Mouse (Mus musculus) neural tube, embryonic 13.5 days (tissue): ENCODE results near the gene Phlpp2. TPM values are rescaled to one million over a fixed set of nuclear protein-coding genes. Genes with fewer than 3 reads are reported as not detected.

Source experiments
- ATAC-seq: fragments of 200-750 bp; cut with Nextera tagmentation; 2 replicates; pipeline ENCODE4 v1.8.0; 2017; ENCODE audit warnings: low read depth, mild to moderate bottlenecking, moderate TSS enrichment, moderate library complexity
- H3K27ac ChIP-seq: fragments of 300-500 bp; sonication (generic); replicated peaks from 2 replicates; pipeline ENCODE4 v1.5.1; 2015; ENCODE audit warnings: moderate library complexity, mild to moderate bottlenecking, inconsistent platforms
- H3K27me3 ChIP-seq: fragments of 300-500 bp; sonication (generic); 2 replicates; pipeline ENCODE4 v1.6.1; 2015; ENCODE audit warnings: mild to moderate bottlenecking, inconsistent platforms
- H3K36me3 ChIP-seq: fragments of 300-500 bp; sonication (generic); 2 replicates; pipeline ENCODE4 v1.6.1; 2015; ENCODE audit warnings: mild to moderate bottlenecking, inconsistent platforms
- H3K4me1 ChIP-seq: fragments of 300-500 bp; sonication (generic); replicated peaks from 2 replicates; pipeline ENCODE4 v1.6.1; 2015; ENCODE audit warnings: inconsistent platforms
- H3K4me2 ChIP-seq: fragments of 300-500 bp; sonication (generic); 2 replicates; pipeline ENCODE4 v1.6.1; 2015; ENCODE audit warnings: inconsistent platforms, mild to moderate bottlenecking, moderate library complexity
- H3K4me3 ChIP-seq: fragments of 300-500 bp; sonication (generic); 2 replicates; pipeline ENCODE4 v1.5.1; 2015; ENCODE audit warnings: mild to moderate bottlenecking, inconsistent platforms
- H3K9ac ChIP-seq: fragments of 300-500 bp; sonication (generic); 2 replicates; pipeline ENCODE4 v1.6.1; 2015; ENCODE audit warnings: moderate library complexity, mild to moderate bottlenecking, inconsistent platforms
- H3K9me3 ChIP-seq: fragments of 300-500 bp; sonication (generic); 2 replicates; pipeline ENCODE4 v1.6.1; 2016; ENCODE audit warnings: inconsistent platforms
- WGBS: fragments of 180-500 bp; shearing (Covaris S2); methylation state at CpG from one replicate; pipeline ENCODE4 v1.1.7; 2015; 5-methylcytosine and 5-hydroxymethylcytosine counted together
- polyA plus RNA-seq: library from polyadenylated mRNA; unstranded; fragments of >200 nt; fragmentation: Nextera tagmentation; extraction: Ambion mirVana; gene quantifications from 2 replicates; pipeline ENCODE4 v1.2.1, GENCODE M21; 2015

Gene Phlpp2
- polyA plus RNA-seq, 1 experiment from 2014 or later, result 3.8 TPM

DNA sequence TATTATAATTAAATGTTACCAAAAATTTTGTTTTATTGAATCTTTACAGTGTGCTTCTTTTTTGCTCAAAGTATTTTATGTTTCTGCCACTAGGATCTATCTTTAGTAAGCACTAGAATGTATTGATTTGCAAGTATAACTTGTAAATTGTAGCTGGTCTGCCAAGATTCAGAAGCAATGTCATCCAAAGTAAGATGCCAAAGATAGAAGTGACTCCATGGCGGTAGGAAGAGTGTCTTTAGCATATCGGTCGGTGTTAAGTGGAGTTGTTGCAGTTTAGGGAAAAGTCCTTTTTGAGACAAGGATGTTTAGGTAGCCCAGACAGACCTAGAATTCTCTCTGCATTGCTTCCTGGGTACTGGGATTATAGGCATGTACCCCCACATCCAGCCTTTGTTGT, 38.6 kb downstream of the Phlpp2 start:
- Histone ChIP-seq H3K4me3 (no peak overlapping the region), H3K27ac (no peak overlapping the region), H3K27me3 (no peaks in the 10 kb centered on the region), H3K9ac (no peak overlapping the region), H3K4me2 (no peak overlapping the region), H3K36me3 (peaks cover 53% of the 10 kb centered on the region), H3K9me3 (no peaks in the 10 kb centered on the region), H3K4me1 (no peaks in the 10 kb centered on the region)
- no peak for ATAC-seq
- WGBS, result 96% methylated on average over 3 of the region's 3 CpGs

GRCm38 (mm10) chr8:109907376-109907775, 39.0 kb downstream of the Phlpp2 start:
- Histone ChIP-seq H3K36me3 (peaks cover 58% of the 10 kb centered on the region), H3K9me3 (no peaks in the 10 kb centered on the region), H3K27me3 (no peaks in the 10 kb centered on the region), H3K4me1 (no peaks in the 10 kb centered on the region), H3K4me3 (no peak overlapping the region), H3K9ac (no peak overlapping the region), H3K4me2 (no peak overlapping the region), H3K27ac (no peak overlapping the region)
- no peak for ATAC-seq
- 91% methylated on average over 4 of the region's 4 CpGs for WGBS

DNA sequence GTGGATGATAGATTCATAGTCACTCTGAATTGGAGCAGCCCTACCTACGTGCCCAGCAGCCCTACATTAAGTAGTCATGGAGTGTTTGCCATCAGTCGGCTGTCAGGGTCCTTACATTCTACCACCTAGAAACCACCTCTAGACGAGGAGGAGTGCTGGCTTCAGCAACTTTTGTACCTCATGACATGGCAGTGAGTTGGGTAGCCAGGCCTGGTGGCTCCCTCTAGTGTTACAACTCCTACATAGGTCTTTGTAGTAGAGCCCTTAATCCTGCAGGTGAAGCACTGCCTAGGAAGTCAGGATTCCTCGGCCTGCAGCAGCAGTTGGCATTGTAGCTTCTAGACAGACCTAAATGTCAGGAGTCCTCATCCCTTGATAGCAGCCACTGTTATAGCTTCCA, 48.9 kb downstream of the Phlpp2 start:
- WGBS, result 55% methylated on average over 4 of the region's 4 CpGs
- Histone ChIP-seq H3K4me3 (no peak overlapping the region), H3K27ac (no peak overlapping the region), H3K4me2 (no peak overlapping the region), H3K9ac (no peak overlapping the region), H3K4me1 (no peaks in the 10 kb centered on the region), H3K27me3 (no peaks in the 10 kb centered on the region), H3K36me3 (peaks cover 56% of the 10 kb centered on the region), H3K9me3 (no peaks in the 10 kb centered on the region)
- ATAC-seq, result no peak

DNA sequence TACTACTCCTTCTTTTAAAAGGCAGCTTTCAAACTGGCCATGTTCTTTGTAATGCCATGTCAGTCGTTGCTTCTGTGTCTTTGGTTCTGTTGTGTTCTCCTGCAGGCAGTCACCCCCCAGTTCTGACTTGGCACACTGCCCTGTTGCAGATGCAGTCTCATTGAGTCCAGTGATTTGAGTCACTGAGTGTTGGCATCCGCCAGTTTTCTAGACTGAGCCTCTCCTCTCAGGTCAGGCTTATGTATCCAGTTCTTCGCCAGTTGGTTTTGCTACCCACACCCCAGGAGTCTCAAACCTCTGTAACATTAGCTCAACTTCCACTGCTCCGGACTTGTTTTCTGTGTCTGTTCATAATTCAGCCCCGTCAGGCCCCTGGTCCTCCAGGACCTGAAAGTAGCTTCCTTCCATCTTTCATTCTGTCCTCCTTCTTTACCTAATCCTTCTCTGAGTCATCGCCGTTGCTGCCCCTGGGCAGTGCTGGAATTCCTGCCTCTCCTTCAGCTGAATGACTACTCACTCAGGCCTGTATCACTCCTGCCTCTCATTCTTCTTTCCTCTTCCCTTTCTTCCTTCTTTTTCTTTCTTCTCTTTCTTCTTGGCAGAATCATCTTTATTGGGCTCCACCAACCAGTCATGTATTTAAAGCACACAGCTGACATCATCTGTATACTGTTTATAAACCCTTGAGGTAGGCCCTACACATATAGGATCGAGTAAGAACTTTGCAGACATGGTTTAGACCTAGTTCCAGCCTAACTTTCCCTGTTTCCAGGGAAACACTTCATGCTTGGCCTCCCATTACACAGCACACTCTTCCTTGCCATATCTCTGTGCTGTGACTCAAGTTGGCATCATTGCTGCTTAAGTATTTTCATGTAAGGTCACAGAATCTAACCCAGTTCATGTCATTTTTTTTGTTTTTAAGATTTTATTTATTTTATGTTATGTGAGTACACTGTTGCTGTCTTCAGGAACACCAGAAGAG, 52.4 kb downstream of the Phlpp2 start:
- Histone ChIP-seq H3K4me3 (no peak overlapping the region), H3K4me1 (no peaks in the 10 kb centered on the region), H3K27me3 (no peaks in the 10 kb centered on the region), H3K4me2 (no peak overlapping the region), H3K9ac (no peak overlapping the region), H3K36me3 (peaks cover 46% of the 10 kb centered on the region), H3K9me3 (no peaks in the 10 kb centered on the region), H3K27ac (no peak overlapping the region)
- 87% methylated on average over 8 of the region's 8 CpGs for WGBS
- ATAC-seq, result no peak

GRCm38 (mm10) chr8:109941606-109942360, 73.4 kb downstream of the Phlpp2 start:
- Histone ChIP-seq H3K9ac (no peak overlapping the region), H3K36me3 (peaks cover 45% of the 10 kb centered on the region), H3K27ac (no peak overlapping the region), H3K4me1 (peaks cover 21% of the 10 kb centered on the region), H3K27me3 (no peaks in the 10 kb centered on the region), H3K4me3 (no peak overlapping the region), H3K4me2 (no peak overlapping the region), H3K9me3 (no peaks in the 10 kb centered on the region)
- ATAC-seq, result no peak
- 77% methylated on average over 2 of the region's 2 CpGs for WGBS

- Histone ChIP-seq H3K4me1 (peaks cover 33% of the 10 kb centered on the region), H3K27me3 (0 out of 2 replicates have a peak, but pooled peaks cover 8% of the 10 kb centered on the region), H3K4me2 (no peak overlapping the region), H3K36me3 (peaks cover 19% of the 10 kb centered on the region), H3K9ac (no peak overlapping the region), H3K4me3 (no peak overlapping the region), H3K27ac (no peak overlapping the region), H3K9me3 (no peaks in the 10 kb centered on the region)
- WGBS, result 29% methylated on average over 9 of the region's 9 CpGs
- no peak for ATAC-seq
Observed at GRCm38 (mm10) chr8:109945153-109945632, 76.9 kb downstream of the Phlpp2 start.

GRCm38 (mm10) chr8:109945694-109946093, 77.4 kb downstream of the Phlpp2 start:
- H3K4me2 ChIP-seq, result no peak overlapping the region
- WGBS, result 75% methylated on average over 7 of the region's 7 CpGs
- ATAC-seq, result no peak

DNA sequence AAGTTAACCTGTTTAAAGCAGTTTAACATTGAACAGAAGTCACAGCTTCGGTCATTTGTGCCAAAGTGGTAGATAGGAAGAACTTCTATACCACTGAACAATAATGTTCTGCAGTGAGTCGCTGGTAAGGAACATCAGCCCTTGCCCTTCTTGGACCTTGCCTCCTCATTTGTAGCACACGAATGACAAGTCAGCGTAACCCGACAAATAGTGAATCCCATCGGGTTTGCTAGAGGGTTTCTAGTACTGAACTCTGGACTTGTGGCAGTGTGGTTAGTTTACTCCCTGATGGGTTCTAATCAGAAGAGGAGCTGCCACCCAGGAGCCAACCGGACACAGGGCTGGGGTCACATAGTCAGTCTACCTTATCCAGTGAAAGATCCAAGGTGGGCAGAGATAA, 77.9 kb downstream of the Phlpp2 start:
- H3K9me3 ChIP-seq, result no peaks in the 10 kb centered on the region
- H3K4me1 ChIP-seq, result peaks cover 34% of the 10 kb centered on the region
- H3K27me3 ChIP-seq, result 0 out of 2 replicates have a peak, but pooled peaks cover 11% of the 10 kb centered on the region
- no peak overlapping the region for H3K4me3 ChIP-seq
- 91% methylated on average over 7 of the region's 7 CpGs for WGBS
- ATAC-seq, result no peak
- H3K27ac ChIP-seq, result no peak overlapping the region
- no peak overlapping the region for H3K4me2 ChIP-seq
- H3K36me3 ChIP-seq, result peaks cover 8% of the 10 kb centered on the region
- no peak overlapping the region for H3K9ac ChIP-seq

More at GRCm38 (mm10) chr8:109945694-109946093, 77.4 kb downstream of the Phlpp2 start:
- Histone ChIP-seq H3K4me3 (no peak overlapping the region), H3K9me3 (no peaks in the 10 kb centered on the region), H3K9ac (no peak overlapping the region), H3K27me3 (0 out of 2 replicates have a peak, but pooled peaks cover 11% of the 10 kb centered on the region), H3K27ac (no peak overlapping the region), H3K4me1 (peaks cover 33% of the 10 kb centered on the region), H3K36me3 (peaks cover 14% of the 10 kb centered on the region)

DNA sequence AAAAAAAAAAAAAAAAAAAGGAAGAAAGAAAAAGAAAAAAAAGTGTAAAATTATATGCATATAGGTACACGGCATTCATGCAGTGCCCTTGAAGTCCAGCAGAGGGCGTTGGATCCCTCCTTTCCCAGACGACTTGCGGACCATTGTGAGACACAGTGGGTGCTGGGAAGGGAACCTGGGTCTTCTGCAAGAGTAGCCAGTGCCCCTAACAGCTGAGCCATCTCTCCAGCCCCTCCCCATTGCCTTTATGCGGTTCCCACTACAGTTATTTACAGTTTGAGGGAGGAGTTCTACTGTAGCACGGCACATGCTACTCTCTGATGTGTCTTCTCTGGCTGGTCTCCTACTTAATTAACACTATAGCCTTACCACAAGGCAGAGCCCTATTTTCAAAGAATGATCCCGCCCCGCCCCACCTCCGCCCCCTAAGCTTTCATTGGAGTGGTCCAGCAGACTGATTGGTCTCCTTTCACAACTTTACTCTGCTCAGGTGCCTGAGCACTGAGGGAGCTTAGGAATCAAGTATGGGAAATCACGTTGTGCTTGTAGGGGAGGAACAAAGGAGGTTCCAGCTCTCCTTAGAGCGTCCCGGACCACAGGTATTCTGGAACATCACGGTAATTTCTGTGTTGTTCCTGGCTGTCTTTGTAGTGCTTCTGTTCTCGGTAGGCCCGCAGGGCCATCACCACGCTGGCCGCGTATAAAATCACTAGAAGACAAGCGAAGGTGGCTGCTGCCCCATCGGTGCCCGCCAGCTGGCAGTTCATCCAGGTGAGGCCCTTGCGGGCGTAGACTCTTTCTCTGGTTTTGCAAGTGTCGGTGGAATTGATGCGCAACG, 79.3 kb downstream of the Phlpp2 start:
- Histone ChIP-seq H3K27ac (peak overlapping the region; percentile 43), H3K9me3 (no peaks in the 10 kb centered on the region), H3K4me1 (peaks cover 30% of the 10 kb centered on the region), H3K4me3 (peak overlapping the region; percentile 38), H3K36me3 (peaks cover 2% of the 10 kb centered on the region; the same call in 1 of the 2 replicates), H3K4me2 (peak overlapping the region; percentile 58), H3K9ac (peak overlapping the region; percentile 72), H3K27me3 (0 out of 2 replicates have a peak, but pooled peaks cover 11% of the 10 kb centered on the region)
- WGBS, result 3% methylated on average over 26 of the region's 26 CpGs
- peak; percentile 67 for ATAC-seq

DNA sequence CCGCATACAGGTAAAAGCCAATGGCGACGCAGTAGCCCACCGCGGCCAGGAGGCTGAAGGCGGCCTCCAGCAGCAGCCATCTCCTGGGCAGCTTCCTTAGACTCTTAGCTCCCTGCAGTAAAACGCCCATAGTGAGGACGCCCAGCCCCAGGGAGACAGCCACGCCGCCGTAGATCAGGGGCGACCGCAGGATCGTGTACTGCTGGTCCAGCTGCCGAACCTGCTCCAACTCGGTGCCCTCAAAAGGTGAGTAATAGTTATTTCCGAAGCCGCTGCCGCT, 79.9 kb downstream of the Phlpp2 start:
- Histone ChIP-seq H3K9me3 (no peaks in the 10 kb centered on the region), H3K36me3 (no peaks in the 10 kb centered on the region), H3K9ac (peak overlapping the region; percentile 72), H3K4me2 (peak overlapping the region; percentile 58), H3K27me3 (0 out of 2 replicates have a peak, but pooled peaks cover 11% of the 10 kb centered on the region), H3K4me1 (peaks cover 30% of the 10 kb centered on the region), H3K4me3 (peak overlapping the region; percentile 38), H3K27ac (peak overlapping the region; percentile 43)
- ATAC-seq, result peak; percentile 51; the same call in 1 of the 2 replicates
- WGBS, result 2% methylated on average over 19 of the region's 19 CpGs

GRCm38 (mm10) chr8:109952171-109952570, 83.8 kb downstream of the Phlpp2 start:
- H3K9ac ChIP-seq, result no peak overlapping the region
- no peaks in the 10 kb centered on the region for H3K36me3 ChIP-seq
- H3K9me3 ChIP-seq, result no peaks in the 10 kb centered on the region
- 71% methylated on average over 7 of the region's 7 CpGs for WGBS
- 0 out of 2 replicates have a peak, but pooled peaks cover 11% of the 10 kb centered on the region for H3K27me3 ChIP-seq
- no peak overlapping the region for H3K27ac ChIP-seq
- no peak overlapping the region for H3K4me3 ChIP-seq
- ATAC-seq, result no peak
- H3K4me2 ChIP-seq, result no peak overlapping the region
- H3K4me1 ChIP-seq, result peaks cover 32% of the 10 kb centered on the region
